16 mouse cellular contexts compared by ENCODE assay signal in the genomic region with DNA sequence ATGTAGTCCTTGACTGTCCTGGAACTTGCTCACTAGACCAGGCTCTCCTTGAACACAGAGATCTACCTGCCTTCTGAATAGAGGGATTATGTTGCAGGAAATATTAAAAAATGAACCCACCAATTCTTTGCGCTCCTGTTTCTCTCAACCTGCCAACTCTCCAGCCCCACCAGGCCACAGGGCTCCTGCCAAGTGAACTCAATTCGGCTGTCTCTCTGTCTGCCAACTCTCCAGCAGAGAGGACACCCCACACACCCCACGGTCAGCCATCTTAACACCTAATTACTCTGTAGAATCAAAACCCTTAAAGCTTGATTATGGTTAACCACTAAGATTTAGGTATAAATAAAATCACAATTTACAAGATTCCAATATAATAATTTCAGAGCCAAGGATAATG.
"Had no signal": no experiment of that assay in that cellular context is flagged by ENCODE, and none has a peak within 500 bp of the region (broad histone marks: within the 10 kb centered on the region; RNA-seq: fewer than 3 reads in every experiment).

No protein-coding gene starts in this region.

- DNase-seq: heart, postnatal 10 days; heart, postnatal 14 days; heart, postnatal 36 days; heart, postnatal 4 days; kidney, adult 11 months; kidney, adult 18-20 months; kidney, adult 2 months; kidney, adult 8-10 months; kidney, adult 9 months; kidney, postnatal 10 days; kidney, postnatal 14 days; kidney, postnatal 25 days; kidney, postnatal 36 days; kidney, postnatal 4 days; layer of hippocampus, adult 9-11 months; layer of hippocampus, postnatal 36 days had no signal
